Mouse (Mus musculus): ENCODE results near the gene Nt5c2.

The Nt5c2 gene

DNA sequence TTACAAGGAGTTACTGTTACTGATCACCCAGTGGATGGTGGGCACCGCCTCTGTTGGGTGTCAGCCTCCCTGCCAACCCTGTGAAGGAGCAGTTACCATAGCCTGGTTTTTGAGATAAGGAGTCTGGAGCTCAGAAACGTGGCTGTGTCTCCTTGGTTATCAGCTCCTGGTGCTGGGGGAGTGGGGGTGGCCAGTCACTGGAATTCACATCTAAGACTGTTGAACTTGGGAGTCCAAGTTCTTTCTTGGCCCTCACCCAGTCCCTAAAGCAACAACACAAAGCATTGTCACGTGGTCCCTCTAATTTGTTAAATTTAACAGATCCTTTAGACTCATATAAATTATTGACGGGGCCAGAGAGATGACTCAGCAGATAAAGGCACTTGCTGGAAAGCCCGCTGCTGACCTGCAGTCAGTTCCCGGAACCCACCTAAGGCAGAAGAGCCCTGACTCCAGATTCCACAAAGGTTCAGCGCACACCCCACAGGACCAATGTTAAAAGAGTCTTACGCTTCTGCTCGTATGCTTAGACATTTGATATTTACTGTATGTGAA lies 165.4 kb downstream of the Nt5c2 start:
- DNase-seq (ENCODE audit: low spot score in 2 of 2): no peak

DNA sequence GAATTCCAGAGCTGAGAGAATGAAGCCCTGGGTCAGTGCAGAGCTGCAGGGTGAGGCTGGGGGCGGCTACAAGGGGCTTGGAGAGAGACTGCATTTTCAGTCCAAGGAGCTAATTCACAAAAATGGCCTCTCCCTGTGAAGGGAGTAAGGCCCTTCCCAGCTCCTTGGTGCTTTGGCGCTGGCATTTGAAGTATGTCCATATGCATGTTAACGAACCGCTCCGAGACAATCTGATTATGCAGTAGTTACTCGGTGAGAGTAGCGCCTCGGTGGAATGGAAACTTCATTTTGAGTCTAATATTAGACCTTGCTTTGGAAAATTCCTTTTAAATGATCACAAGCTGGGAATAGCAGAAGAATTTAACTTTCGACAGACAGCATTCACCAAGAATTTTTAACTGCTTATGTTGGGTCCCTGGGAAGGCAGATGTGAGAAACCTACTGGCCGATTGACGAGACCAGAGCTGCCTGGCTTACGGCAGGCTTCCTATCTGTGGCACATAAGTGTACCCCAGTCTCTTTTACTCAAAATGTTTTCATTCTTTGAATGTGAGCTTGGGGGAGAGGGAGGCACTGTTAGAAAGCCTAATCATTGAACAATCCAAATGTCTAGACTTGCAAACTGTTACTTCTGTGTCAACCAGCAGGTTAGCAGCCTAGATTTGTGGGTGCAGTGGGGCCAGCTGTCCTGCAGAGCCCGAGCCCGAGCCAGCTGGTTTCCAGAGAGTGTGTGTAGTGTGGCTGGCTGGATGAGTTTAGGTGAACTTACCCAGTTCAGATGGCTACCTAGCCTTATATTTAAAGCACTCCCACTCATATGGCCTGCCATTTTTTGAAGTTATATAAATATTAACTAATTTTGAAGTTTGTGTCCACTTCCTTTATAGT lies 166.3 kb downstream of the Nt5c2 start:
- DNase-seq (ENCODE audit: low spot score in 2 of 2): no peak

DNA sequence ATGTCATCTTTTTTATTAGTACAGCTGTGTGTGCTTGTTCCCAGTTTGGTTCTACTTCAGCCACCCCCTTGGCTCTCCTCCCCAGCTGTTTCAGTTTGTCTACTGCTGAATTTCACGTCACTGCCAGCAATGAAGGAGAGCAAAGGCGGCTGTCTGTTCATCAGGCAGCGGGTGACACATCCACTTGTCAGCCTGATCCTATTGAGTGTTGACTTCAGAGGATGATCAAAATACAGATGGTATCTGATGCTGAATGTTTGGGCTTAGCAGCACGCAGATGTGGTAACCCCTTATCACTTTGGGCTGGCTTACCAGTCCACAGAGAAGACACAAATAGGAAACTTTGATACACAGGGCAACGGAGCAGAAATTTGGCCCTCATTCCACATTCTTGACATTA lies 168.5 kb downstream of the Nt5c2 start:
- DNase-seq (ENCODE audit: low spot score in 2 of 2): no peak

DNA sequence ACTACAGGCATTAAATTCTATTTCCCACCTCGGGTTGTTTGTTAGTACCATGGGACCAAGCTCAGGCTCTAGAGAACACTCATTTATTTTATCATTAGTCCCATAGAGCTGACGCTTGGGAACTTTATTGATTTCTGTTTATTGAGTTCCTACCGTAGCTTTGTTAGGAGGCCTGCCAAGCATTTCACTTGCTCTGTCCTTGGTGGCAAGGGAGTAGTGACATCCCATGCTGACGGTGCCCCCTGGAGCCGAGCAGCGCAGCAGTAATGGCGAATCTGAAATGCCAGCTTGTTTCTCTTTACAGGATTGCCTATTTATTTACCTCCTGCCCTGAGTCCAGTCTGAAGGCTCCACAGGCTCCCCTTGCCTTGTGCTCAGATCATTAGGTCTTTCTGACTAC lies 168.9 kb downstream of the Nt5c2 start:
- DNase-seq (ENCODE audit: low spot score in 2 of 2): no peak

DNA sequence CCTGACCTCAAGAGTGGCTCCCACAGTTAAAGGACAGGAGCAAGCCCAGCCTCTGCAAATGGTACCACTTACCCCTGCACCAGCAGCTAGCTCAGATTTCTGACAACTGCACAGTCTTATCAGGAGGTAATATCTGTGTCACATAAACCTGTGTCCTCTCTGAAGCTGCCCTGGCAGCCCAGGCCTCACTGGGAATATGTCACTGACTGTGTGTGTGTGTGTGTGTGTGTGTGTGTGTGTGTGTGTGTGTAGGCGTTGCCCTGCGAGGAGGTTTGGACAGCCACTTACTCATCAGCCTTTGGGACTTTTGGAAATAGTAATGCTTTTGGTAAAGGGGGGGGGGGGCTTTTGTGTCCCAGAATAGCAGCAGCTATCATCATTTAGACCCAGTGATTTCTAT lies 171.9 kb downstream of the Nt5c2 start:
- DNase-seq (ENCODE audit: low spot score in 2 of 2): no peak

DNA sequence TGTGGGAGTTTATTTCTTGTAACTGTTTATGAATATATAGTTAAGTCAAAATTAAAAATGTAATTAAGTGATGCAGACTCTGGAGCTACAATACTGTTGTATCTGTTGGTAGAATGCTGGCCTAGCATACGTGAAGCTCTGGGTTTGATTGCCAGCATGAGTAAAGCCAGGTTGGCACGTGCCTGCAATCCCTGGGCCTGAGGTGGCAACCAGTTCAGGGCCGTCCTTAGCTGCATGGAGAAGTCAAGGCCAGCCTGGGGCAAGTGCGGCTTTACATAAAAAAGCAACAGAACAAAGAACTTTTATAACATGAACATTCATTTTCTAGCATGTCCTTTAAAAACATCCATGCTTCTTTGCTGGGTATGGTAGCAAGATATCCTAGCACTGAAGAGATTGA lies 173.9 kb downstream of the Nt5c2 start:
- no peak for DNase-seq (ENCODE audit: low spot score in 2 of 2)

DNA sequence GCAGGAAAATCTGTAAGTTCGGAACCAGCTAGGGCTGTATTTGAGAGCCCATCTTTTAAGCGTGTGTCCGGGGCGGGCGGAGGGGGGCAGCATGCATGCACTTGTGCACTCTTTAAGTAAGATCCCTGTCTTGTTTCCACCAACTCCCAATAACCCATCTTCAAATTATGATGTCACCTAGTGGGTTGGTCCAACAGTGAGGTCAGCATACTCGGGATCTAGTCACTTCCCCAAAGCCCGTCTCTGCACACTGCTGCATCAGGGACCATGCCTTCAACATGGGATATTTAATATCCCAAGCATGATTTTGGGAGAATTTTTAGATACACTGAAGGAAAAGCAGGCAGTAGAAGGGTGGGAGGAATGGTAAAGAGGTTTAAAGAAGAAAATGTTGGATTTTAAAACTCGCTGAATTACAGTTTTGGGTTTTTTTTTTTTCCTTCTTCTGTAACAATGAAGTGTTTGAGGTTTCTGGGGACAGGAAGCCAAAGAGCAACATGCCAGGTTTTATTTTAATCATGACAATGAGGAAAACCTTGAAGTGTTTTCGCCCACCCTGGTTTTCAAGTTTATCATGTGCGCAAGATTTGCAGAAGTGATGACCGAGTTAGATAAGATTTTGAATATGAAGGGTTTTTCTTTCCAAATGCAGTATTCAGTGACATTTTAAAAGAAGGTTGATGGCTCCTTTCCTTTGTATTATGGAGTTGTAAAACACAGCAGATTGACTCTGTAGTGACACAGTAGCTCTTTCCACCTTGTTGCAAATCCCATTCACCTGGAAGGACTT lies 177.5 kb downstream of the Nt5c2 start:
- no peak for DNase-seq (ENCODE audit: low spot score in 2 of 2)

DNA sequence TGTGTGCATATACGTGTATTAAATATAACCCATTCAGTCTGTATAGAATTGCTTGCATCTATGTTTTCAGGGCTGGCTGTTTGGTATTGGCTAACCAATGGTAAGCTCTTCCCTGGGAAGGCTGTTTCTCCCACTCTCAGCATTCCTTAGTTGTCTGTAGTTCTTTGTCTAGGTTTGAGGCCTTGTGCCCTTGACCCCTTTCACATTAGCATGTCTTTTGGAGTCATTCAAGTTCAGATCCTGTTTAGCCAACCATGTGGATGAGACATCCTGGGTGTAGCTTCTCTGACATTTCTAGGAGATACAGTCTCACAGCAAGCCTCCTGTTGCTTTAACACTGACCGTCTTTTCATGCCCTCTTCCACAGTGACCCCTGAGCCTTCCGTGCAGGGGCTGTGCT lies 178.9 kb downstream of the Nt5c2 start:
- no peak for DNase-seq (ENCODE audit: low spot score in 2 of 2)

DNA sequence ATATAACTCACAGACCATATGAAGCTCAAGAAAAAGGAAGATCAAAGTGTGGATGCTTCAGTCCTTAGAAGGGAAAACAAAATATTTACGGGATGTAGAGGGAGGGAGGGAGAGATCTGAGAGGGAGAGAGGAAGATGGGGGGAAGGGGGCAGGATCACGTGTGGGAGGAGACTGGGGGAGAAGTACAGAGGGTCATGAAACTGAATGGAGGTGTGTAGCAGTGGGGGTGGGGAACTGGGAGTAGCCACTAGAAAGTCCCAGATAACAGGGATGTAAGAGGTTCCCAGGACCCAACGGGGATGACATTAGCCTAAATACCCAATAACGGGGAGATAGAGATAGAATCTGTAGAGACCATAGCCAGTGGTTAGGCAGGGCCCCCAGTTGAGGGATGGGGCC lies 179.6 kb downstream of the Nt5c2 start:
- DNase-seq (ENCODE audit: low spot score in 2 of 2): no peak

DNA sequence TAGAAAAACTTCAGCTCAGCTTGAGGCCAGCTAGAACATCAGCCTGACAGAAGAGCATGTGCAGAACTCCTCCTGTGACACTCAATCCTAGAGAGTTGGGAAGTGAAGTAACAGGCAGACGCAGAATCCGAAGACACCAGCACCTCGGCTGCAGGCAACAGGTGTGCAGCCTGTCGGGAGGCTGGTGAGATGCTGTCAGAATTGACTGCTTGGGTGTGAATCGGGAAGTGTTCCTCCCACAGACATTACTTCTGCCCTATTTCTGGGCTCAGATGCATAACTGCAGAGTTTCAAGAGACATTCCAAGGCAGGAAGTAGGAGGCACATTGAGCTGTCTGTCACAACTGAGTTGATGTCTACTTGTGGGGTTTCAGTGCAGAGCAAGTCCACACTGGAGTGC lies 180.7 kb downstream of the Nt5c2 start:
- DNase-seq (ENCODE audit: low spot score in 2 of 2): no peak

Measured in cerebellum, postnatal 4 days (tissue).